Mouse (Mus musculus): ENCODE results near the gene Zfp219.

The Zfp219 gene

DNA sequence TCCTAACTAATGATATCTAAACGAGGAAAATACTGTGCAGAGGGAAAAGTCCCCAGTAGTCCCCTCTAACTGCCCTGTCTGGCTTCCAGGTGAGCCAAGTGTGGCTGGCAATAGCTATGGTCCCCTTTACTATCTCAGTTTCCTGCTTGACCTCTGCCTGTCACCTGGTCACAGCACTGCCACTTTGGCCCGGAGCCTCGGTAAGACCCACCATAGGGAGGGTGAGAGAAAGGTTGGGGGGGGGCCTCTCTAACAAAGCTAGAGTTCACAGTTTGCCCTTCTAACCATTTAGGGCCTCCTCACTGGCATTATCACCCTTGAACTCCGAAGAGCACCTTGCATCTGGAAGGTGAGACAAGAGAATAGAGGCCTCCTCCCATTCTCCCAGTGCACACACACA lies 2.9 kb downstream of the Zfp219 start:
- DNase-seq: no peak

DNA sequence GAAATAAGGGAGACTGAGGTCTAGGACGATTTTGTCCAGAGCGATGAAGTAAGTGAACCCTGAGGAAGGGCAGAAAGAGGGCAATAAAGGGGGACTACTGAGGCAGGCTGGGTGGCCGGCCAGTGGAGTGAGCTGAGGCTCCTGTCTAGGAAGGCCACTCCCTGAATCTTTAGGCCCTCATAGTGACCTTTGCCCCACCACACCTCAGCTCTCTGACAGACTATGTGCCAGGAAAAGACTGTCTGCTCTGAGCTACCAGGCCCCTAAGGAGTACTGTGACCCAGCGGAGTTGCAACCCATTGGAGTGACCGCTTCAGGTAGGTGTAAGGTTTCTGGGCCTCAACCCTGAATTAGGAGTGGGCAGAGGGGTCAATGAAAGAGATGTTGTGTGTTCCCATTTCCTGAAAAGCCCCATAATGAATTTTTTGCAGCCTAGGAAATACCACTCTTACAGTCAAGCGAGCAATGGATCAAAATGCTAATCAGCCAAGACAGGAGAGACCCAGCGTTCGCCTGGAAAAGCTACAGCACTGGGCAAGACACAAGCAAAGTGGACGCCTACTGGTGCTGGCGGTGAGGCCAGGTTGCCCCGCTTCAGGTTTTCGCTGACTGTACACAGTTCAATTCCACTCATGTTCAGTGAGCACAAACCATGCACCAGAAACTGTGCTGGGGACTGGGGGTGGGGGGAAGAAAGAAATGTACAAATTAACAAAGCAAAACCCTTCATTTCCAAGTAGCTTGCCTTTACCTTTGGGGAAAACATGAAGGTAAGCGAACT lies 3.7 kb downstream of the Zfp219 start:
- DNase-seq: no peak

DNA sequence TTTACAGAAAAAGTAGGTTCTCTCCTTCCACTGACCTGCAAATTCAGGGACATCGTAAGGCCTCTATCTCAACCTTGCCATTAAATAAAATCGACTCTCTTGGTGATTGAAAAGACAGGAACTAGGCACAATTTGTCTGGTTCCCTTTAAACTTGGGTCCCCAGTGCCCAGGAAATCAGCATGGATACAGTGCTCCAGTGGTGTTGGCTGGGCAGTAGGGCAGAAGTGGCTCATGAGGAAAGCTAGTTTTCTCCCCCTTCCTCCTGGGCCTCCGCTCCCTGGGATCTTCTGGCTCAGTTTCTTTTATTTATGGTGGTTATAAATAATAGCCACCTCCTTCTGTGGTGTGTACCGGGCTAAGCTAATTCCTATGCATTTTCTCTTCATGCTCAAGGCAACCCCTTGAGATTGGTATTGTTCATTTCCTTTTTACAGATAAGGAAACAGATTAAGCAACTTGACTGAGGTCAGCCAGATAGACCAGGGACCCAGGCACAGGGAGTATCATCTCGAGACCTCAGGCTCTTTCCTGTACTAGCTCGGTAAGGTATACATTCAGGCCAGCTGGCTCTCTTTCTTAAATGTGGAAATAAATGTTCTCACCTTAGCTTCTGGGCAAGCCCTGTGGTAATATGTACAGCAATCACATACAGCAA lies 5.0 kb downstream of the Zfp219 start, which contains the start of gene Tmem253:
Gene Tmem253 (plus strand): TSS at position 214 of the 656 bp plus-strand sequence.
- no peak for DNase-seq

DNA sequence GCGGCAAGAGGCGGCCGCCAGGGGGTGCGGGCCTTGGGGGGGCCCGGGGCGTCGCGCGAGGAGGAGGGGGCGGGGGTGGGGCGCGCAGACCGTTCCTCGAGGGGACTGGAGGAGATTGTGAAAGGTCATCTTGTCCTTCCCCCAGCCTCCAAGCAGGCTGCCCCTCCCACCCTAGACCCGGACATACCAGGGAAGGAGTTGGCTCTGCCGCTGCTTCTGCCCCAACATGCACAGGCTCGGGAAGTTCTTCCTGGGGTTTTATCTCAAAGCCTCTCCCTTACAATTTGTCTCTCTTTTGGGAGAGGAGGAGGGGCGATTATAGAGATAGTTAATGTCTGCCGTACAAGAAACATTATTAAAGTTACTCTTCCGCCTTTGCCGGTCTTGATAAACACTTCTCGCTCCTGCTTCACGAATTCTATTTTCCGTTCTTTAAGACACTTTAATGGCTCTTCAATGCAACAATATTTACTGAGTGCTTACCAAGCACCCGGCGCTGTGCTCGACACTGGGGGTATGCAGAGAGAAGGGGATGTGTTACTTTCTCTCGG lies 5.7 kb downstream of the Zfp219 start:
- peak; percentile 80 for DNase-seq

DNA sequence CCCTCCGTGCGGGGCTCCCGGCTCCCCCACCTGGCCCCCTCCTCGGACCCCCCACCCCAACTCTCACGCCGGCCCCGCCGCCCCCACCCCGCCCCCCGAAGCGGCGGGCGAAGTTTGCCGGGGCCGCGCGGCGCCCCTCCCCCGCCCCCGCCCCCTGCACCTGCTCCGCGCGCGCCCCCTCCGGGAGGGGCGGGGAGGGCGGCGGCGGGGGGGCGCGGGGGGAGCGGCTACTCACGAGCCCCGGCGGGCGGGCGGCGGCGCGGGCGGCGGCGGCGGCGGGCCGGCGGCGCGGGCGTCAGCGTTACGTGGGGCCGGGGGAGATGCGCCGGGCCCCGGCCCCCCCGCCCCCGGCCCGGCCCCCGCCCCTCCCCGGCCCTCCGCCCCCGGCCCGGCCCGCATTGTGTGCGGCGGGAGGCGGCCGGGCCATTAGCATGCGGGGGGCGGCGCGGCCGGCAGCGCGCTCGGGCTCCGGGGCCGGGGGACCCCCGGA lies 6.2 kb downstream of the Zfp219 start:
- DNase-seq: no peak

DNA sequence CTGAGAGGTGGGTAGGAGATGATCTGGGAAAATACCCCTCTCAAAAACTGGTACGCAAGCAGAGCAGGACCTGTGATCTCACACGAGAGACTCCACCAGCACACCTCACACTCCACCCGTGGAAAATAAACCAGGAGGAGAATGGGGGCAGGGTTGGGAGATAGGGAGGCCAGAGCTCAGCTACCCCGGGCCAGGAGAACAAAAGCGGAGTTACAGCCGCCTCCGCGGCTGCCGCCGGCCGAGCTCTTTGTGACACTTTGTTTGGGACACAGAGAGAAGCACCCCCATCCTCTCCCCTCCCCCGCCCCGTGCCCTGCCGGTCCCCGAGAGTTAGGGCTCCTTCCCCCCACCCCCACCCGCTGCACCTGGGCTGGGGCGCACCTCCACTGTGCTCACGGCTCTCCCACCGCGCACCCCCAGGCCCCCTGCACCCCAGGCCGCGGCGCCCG lies 6.7 kb downstream of the Zfp219 start:
- peak; percentile 57 for DNase-seq

DNA sequence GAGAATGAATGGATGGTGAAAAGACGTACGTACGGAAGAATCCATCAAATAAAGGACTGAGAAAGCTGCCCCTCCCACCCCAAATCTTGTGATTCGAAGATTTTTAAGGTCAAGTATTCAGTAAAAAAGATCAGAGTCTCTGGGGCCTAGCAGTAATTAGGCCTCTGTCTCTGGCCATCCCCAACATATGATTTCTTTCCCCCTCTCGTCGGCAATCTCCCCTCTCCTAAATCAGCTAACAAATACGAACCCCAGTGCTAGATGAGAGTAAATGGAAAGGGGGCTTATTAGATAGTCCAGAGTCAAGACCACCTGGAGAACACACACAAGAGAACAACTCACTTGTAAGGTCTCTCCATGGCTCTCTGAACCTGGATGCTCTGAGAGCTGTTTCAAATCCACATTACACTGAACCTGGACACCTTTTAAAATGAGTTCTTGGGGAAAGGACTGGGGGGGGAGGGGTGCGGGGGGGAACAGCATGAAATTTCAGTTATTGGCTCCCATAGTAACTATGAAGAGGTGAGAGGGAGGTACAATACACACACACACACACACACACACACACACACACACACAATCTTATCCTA lies 7.4 kb downstream of the Zfp219 start:
- no peak for DNase-seq

DNA sequence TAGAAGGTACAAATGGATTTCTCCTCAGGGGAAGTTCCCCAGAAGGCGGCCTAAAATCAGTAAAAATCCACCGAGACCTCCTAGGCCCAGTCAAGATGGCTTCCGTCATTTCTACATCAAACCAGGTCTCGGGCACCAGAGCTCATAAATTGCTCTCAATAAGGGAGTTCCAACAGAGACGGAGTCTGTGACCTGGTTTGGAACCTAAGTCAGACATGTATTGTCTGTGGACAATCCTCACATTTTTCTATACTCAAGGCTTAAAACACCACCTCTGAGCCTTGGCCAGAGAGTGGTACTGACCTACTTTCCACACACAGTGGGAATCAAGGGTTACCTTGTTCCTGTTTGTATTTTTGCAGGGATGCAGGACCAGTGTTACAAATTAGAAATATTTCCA lies 8.0 kb downstream of the Zfp219 start:
- no peak for DNase-seq

DNA sequence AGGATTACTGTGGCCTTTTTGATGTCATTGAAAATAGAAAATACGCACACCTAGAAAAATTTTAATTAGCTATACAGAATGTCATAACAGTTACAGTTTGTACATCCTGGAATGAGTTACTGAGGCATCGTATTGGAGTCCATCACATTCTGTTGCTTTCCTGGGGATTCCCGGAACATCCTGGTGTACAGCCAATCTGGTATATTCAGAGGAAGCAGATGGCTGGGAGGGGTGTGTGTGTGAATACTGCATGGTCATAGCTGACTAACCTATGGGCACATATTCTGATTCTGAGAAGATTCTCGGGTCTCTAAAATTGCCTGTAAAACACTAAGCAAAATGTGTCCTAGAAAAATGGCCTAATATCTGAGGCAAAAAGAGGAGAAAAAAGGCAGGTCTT lies 8.4 kb downstream of the Zfp219 start:
- no peak for DNase-seq

DNA sequence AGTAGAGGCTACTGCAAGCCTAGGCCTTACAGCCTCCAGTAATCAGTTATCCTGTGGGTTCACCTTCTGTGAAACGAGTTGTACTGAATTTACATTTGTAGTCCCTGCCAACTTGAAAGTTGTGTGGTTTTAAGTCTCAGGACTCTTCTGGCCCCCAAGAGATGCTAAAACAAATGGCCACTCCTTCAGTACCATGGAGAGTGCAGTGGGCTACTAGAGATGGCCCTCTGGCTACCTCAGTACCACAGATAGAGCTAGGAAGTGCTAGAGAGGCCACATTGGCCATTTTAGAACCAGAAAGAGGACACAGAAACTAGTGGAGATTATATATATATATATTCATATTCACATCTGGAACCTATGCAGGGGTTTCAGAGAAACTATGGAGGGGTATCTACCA lies 8.8 kb downstream of the Zfp219 start:
- no peak for DNase-seq

DNA sequence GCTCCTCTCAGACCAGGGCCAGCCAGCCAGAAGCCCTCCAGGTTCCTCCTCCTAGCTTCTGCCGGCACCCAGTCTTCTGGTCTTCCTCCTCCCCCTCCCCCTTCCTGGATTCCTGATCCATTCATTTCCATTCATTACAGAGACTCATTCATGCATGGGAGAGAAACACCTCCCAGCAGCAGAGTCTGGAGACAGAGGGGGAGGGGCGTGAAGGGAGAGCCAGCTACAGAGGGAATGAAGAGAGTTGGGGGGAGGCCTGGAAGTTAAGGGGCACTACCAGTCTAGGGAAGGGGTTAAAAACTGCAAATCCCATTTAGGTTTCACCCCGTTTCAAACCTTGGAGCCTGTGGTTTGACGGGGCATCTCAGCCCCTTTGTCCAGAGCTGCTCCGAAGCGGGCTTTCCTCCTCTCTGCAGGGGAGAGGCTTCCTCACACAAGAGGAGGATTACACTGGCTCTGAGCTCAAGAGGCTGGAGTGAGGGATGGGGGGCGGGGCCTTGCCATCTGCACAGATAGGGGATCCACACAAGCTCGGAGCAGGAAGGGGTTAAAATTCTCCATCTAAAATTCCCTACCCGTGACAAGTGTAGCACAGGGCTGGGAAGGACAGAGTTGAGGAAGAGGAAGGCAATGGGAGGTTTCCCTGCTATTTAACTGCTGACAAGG lies 10.0 kb downstream of the Zfp219 start:
- DNase-seq: peak; percentile 41

DNA sequence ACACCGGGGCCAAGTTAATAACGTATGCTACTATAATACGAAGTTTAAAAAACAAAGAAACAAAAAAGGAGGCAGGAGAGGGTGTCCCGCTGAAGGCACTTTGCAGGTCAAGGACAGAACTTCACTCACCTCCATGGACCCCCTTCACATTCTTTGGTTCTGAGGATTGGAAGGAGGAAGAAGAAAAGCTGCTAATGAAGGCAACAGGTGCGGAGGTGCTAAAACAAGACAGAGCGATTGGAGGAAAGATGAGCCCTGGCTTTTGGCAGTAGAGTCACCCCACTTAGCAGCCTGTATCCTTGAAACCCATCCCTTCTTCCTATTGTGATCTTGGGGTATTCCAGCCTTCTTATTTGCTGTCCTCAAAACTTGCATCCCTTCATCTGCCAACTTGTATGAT lies 10.7 kb downstream of the Zfp219 start:
- DNase-seq: no peak

DNA sequence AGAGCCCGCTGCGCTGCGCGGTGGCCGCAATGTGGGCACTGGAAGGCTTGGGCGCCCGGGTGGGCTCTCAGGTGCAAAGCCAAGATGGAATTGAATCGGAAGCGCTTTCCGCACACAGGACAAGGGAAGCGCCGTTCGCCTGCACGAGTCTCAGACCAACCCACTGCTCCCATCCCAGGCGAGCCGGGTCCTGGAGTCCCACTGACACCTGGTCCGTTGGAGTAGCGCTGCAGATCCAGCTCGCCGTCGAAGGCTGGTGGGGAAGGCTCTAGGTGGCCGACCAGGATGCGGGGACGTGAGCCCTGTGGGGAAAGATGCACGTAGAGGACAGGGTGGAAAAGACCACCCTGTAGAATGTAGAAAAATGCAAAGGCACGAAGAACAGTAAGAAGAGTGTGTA lies 11.2 kb downstream of the Zfp219 start:
- no peak for DNase-seq

DNA sequence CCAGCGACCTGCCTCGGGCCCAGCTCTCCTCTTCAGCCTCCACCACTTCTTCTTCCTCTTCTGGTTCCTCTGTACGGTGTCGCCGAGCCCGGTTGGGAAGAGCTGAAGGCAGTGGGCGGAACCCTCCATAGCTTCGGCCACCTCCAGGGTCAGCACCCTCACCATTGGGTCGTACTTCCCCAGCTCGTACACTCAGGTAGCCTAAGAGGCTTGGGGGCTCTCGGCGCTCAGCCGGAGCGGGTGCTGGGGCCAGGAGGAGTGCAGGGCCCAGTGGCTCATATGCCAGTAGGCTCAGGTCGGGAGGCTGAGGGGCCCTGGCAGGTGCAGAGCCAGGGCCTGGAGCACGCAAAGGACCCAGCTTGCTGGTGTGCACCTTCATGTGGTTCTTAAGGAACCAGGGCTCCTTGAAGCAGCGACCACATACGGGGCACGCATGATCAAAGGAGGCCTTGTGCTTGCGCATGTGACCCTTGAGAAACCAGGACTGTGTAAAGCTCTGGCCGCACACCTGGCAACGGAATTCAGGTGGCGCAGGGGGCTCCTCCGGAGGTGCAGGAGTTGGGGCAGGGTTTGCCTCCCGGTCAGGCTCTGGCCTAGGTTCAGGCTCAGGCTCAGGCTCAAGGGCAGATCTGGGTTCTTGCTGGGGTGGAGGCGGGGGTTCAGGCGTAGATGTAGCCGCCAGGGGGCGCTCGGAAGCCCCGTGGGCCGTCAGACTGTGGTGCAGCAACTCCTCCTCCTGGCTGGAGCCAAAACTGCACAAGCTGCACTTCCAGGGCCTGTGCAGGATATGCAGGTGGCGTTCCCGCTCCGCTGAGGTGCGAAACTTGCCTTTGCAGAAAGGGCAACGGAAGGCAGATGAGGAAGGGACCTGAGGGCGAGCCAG lies 12.0 kb downstream of the Zfp219 start:
- peak; percentile 93 for DNase-seq

DNA sequence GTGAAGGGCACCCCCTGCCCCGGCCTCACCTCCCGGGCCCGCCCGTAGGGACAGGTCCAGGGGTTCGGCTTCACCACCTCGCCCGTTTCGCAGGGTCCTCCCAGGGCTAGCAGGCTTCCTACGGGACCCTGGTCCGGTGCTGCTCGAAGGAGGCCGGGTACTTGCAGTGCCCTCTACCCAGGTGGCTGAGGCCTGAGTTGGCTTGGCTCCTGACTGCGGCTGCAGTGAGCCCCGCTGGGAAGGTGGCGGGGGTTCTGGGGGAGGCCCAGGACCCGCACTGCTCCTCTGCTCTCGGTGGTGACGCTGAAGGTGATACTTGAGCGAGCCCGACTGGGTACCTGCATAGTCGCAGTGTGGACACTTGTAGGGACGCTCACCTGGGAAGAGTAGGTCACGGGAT lies 13.8 kb downstream of the Zfp219 start:
- DNase-seq: no peak

DNA sequence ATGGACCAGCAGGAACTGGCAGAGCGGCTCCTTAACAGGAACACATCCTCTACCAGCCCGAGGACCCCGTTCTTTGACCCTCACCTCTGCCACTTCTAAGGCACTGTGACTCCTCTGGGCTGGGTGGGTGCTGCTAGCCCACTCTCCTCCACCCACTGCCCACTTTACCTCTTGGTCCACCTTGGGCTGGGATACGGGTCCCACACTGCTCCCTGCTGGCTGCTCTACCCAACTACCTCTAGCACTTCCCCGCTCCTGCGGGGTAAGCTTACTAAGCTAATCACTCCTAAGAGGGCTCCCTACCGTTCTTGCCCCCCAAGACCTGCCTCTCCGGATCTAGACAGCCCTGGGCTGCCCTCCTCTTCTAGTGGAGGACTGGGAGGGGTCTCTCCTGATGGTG lies 14.3 kb downstream of the Zfp219 start:
- peak; percentile 32 for DNase-seq

DNA sequence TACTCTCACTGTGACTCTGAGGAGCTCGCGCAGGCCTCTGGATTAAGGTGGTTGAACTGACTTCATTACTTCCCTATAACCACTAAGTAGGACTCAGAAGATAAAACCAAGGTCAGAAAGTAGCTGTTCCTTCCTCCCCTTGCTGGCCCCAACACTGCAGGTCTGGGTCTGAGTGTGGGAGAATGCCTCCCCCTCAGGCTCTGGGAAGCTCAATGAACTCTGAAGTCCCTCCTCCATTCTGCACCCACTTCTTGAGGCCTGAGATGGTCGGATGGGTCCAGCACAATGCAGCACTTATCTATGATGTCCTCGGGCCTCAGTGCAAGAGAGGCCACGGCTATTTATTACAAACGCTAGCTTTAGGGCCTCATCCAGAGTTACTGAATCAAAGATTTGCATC lies 14.9 kb downstream of the Zfp219 start:
- no peak for DNase-seq

DNA sequence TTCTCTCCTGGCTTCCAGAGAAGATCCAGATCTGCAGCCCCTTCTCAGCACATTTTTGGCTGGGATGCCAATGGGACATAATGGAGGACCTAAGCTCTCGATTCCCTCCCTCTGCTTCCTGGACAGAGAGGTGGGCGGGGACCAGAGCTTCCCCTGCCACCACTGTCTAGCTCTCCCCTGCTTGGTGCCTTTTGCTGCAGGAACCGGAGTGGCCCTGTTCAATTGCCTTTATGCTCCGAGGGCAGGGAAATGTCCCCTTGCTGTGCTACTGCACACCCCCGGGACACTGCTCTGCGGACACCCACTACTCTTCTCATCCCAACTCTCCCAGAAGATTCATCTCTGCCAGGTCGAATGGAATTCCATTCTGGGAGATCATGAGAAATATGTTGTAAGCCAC lies 15.4 kb downstream of the Zfp219 start:
- DNase-seq: no peak

DNA sequence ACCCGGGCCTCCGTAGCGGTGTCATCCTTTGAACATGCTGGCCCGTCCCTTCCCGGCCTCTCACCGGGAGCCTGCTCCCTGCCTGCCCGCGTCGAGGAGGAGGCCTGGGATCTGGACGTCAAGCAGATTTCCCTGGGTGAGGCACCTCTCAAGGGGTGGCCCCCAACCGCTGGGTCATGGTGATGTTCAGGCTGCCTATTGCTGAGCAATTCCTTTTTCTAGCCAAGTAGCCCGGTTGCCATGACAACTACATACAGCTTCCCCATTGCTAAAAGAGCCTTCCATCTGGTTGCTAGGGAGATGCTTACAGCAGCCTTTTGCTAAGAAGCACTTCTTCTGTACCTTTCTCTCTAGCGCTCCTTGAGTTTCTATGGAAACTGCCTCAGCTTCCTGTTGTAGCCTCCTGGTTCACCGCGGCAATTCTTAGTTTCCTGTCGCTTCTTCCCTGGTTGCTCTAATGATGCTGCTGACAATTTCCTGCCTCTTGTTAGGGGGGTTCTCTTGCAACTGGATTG lies 16.5 kb downstream of the Zfp219 start:
- peak; percentile 25 for DNase-seq

DNA sequence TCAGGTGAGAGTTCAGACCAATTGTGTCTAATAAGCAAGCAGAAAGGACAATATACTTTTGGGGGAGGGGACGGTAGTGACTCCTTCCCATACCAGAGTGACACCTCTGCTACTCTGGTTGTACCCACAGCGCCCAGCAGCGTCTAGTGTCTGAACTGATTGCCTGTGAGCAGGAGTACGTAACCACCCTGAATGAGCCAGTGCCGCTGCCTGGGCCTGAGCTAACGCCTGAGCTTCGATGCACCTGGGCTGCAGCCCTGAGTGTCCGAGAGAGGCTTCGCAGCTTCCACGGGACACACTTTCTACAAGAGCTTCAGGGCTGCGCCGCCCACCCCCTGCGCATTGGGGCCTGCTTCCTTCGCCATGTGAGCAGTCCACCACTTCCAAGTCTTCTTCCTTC lies 23.1 kb downstream of the Zfp219 start:
- no peak for DNase-seq

DNA sequence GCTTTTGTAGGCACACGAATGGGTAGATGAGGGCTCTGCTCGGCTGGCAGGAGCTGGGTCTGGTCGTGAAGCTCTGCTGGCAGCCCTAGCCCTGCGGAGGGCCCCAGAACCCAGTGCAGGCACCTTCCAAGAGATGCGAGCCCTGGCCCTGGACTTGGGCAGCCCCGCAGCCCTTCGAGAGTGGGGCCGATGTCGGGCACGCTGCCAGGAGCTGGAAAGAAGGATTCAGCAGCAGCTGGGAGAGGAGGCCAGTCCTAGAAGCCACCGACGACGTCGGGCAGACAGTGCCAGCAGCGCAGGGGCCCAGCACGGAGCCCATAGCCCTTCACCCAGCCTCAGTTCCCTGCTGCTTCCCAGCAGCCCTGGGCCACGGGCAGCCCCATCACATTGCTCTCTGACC lies 23.7 kb downstream of the Zfp219 start:
- DNase-seq: peak; percentile 26
